Mouse (Mus musculus): Measurements from ENCODE around the gene Dnajc11. TPM values are rescaled to one million over a fixed set of nuclear protein-coding genes. Genes with fewer than 3 reads are reported as not detected.

Dnajc11 gene
- polyA plus RNA-seq, 1 experiment from 2014 or later = 81.6 TPM

DNA sequence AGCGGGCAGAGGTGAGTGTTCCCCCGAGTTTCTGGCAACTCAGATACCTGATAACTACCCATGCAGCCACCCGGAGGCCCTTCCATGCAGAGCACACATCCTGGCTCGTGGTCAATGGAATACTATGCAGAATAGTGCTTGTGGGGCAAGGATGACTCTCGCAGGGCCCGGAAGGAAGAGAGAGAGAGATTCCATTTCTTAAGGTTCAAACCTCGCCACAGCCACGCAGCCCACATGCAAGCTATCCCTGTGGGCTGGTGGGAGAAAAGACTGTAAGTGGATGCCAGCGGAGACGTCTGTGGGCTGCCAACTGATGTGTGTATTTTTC is 54.5 kb downstream of the Dnajc11 start:
- peak overlapping the region; percentile 87 for H3K27ac ChIP-seq (ENCODE audit: low read length)
- H3K4me1 ChIP-seq (ENCODE audit: control insufficient read depth, insufficient read depth, low read length) = peaks cover 15% of the 10 kb centered on the region
- WGBS = 27% methylated on average over 10 of the region's 10 CpGs
- H3K9ac ChIP-seq (ENCODE audit: low read depth, low read length) = peak overlapping the region; percentile 97
- no peak for ATAC-seq
- H3K36me3 ChIP-seq (ENCODE audit: control insufficient read depth, insufficient read depth, low read length) = peaks cover 17% of the 10 kb centered on the region
- peak overlapping the region; percentile 62 for H3K4me2 ChIP-seq (ENCODE audit: low read length)
- H3K9me3 ChIP-seq (replicated peaks; ENCODE audit: control insufficient read depth, low read length, poor library complexity, severe bottlenecking) = no peaks in the 10 kb centered on the region
- no peaks in the 10 kb centered on the region for H3K27me3 ChIP-seq (ENCODE audit: control insufficient read depth, insufficient read depth, low read depth, low read length)
- H3K4me3 ChIP-seq (ENCODE audit: low read depth, low read length) = peak overlapping the region; percentile 82

DNA sequence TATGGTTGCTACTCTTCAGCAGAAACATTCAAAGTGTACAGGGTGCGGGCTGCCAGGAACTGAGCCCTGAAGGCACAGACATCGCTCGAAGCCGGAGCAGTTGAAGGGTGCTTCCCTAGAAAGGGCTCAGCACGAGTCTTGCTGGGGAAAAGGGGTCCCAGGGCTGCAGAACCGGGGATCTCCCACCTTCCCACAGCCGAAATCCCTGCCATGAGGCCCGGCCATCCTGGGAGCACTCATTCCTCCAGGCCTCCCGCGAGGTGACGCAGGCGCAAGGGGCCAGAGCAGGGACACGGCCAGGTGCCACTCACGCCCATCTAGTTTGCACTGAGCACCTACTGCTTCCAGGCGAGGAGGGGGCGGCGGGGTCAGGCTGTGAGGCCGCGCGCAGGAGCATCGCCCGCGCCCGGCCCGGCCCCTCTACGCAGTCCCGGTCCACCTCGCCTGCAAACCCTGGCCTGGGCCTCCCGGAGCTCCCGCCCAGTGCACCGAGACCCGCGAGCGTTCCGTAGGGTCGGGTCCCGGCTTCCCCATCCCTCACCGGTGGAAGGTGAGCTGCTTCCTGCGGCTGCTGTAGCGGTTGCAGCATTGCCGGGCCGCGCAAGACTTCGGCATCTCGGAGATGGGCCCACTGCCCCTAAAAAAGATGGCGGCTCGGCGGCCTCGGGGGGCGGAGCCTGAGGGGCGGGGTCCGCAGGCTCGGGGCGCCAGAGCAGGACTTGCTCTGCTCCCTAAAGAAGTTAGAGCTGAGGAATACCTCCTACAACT is 55.0 kb downstream of the Dnajc11 start, which contains the start of gene Thap3:
Thap3 (minus strand) TSS at position 656 of the 768 bp plus-strand sequence.
- Histone ChIP-seq H3K36me3 (ENCODE audit: control insufficient read depth, insufficient read depth, low read length) (peaks cover 17% of the 10 kb centered on the region), H3K9me3 (replicated peaks; ENCODE audit: control insufficient read depth, low read length, poor library complexity, severe bottlenecking) (no peaks in the 10 kb centered on the region), H3K4me3 (ENCODE audit: low read depth, low read length) (peak within 1 kb of the TSS; percentile 82), H3K27ac (ENCODE audit: low read length) (peak within 1 kb of the TSS; percentile 87), H3K4me1 (ENCODE audit: control insufficient read depth, insufficient read depth, low read length) (peaks cover 15% of the 10 kb centered on the region), H3K4me2 (ENCODE audit: low read length) (peak within 1 kb of the TSS; percentile 62), H3K27me3 (ENCODE audit: control insufficient read depth, insufficient read depth, low read depth, low read length) (no peaks in the 10 kb centered on the region), H3K9ac (ENCODE audit: low read depth, low read length) (peak within 1 kb of the TSS; percentile 97)
- WGBS = 1% methylated on average over 54 of the region's 54 CpGs
- peak; percentile 72 for ATAC-seq

DNA sequence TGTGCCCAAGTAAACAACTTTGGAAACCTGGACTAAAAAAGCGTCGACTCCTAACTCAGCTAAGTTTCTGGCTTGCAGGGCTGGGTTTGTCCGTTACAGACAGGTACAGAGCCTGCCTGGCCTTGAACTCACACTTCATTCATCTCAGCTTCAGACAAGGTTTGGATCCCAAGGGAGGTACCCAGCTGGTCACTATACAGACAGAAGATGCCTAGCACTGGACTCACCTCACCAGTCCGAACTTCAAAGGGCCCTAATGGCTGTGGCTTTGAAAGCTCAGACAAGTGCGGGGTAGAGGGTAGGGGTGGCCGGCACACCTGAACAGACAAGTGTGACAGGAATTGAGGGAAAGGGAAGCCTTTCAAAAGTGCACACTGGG is 55.6 kb downstream of the Dnajc11 start:
- Histone ChIP-seq H3K4me2 (ENCODE audit: low read length) (peak overlapping the region; percentile 62), H3K27ac (ENCODE audit: low read length) (peak overlapping the region; percentile 87; the same call in 1 of the 2 replicates), H3K4me3 (ENCODE audit: low read depth, low read length) (peak overlapping the region; percentile 82), H3K36me3 (ENCODE audit: control insufficient read depth, insufficient read depth, low read length) (peaks cover 17% of the 10 kb centered on the region), H3K27me3 (ENCODE audit: control insufficient read depth, insufficient read depth, low read depth, low read length) (no peaks in the 10 kb centered on the region), H3K9me3 (replicated peaks; ENCODE audit: control insufficient read depth, low read length, poor library complexity, severe bottlenecking) (no peaks in the 10 kb centered on the region), H3K4me1 (ENCODE audit: control insufficient read depth, insufficient read depth, low read length) (peaks cover 21% of the 10 kb centered on the region), H3K9ac (ENCODE audit: low read depth, low read length) (peak overlapping the region; percentile 97)
- 31% methylated on average over 6 of the region's 6 CpGs for WGBS
- ATAC-seq = peak; percentile 26; the same call in 1 of the 2 replicates

DNA sequence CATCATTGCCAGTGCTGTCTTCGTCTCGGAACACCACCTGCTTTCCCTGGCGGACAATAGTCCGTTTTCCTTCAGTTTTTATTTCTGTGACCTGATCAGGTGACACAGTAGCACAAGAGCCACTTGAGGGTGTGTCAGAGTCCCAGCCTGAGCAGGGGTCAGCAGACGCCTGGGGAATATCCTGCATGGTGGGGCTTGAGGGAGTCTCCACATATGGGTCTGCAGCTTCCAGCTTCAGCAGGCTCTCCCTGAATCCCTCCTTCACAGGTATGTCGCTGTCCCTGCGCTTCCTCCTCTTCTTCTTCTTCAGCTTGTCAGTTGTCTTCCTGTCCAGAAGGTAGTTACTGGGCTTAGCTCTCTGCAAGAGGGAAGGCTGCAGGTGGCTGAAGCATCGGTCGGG is 58.6 kb downstream of the Dnajc11 start:
- ATAC-seq = no peak
- no peak overlapping the region for H3K9ac ChIP-seq (ENCODE audit: low read depth, low read length)
- WGBS = 89% methylated on average over 9 of the region's 9 CpGs
- H3K36me3 ChIP-seq (ENCODE audit: control insufficient read depth, insufficient read depth, low read length) = peaks cover 17% of the 10 kb centered on the region
- H3K4me2 ChIP-seq (ENCODE audit: low read length) = no peak overlapping the region
- H3K27me3 ChIP-seq (ENCODE audit: control insufficient read depth, insufficient read depth, low read depth, low read length) = no peaks in the 10 kb centered on the region
- no peak overlapping the region for H3K27ac ChIP-seq (ENCODE audit: low read length)
- peaks cover 19% of the 10 kb centered on the region for H3K4me1 ChIP-seq (ENCODE audit: control insufficient read depth, insufficient read depth, low read length)
- H3K9me3 ChIP-seq (replicated peaks; ENCODE audit: control insufficient read depth, low read length, poor library complexity, severe bottlenecking) = no peaks in the 10 kb centered on the region
- no peak overlapping the region for H3K4me3 ChIP-seq (ENCODE audit: low read depth, low read length)

DNA sequence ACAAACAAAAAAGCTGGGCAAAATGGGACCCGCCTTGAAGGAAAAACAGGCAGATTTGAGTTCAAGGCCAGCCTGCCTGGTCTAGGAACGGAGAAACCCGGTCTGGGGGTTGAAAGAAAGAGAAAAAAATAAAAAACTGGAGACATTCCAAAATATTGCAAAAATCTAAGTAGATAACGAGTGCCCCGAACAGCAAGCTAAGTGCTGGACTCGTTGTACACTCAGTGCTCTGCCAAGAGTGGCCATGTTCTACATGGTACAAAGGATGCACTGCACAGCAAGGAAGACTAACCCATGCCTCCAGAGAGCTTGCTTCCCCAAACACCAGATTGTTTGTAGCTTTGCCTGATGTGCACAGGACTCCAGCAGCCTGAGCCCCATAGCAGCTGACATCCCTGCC is 59.5 kb downstream of the Dnajc11 start:
- Histone ChIP-seq H3K4me3 (ENCODE audit: low read depth, low read length) (no peak overlapping the region), H3K4me2 (ENCODE audit: low read length) (no peak overlapping the region), H3K27me3 (ENCODE audit: control insufficient read depth, insufficient read depth, low read depth, low read length) (no peaks in the 10 kb centered on the region), H3K36me3 (ENCODE audit: control insufficient read depth, insufficient read depth, low read length) (peaks cover 17% of the 10 kb centered on the region), H3K4me1 (ENCODE audit: control insufficient read depth, insufficient read depth, low read length) (peaks cover 18% of the 10 kb centered on the region), H3K9me3 (replicated peaks; ENCODE audit: control insufficient read depth, low read length, poor library complexity, severe bottlenecking) (no peaks in the 10 kb centered on the region), H3K27ac (ENCODE audit: low read length) (no peak overlapping the region), H3K9ac (ENCODE audit: low read depth, low read length) (no peak overlapping the region)
- ATAC-seq = no peak
- WGBS = 88% methylated on average over 6 of the region's 6 CpGs

DNA sequence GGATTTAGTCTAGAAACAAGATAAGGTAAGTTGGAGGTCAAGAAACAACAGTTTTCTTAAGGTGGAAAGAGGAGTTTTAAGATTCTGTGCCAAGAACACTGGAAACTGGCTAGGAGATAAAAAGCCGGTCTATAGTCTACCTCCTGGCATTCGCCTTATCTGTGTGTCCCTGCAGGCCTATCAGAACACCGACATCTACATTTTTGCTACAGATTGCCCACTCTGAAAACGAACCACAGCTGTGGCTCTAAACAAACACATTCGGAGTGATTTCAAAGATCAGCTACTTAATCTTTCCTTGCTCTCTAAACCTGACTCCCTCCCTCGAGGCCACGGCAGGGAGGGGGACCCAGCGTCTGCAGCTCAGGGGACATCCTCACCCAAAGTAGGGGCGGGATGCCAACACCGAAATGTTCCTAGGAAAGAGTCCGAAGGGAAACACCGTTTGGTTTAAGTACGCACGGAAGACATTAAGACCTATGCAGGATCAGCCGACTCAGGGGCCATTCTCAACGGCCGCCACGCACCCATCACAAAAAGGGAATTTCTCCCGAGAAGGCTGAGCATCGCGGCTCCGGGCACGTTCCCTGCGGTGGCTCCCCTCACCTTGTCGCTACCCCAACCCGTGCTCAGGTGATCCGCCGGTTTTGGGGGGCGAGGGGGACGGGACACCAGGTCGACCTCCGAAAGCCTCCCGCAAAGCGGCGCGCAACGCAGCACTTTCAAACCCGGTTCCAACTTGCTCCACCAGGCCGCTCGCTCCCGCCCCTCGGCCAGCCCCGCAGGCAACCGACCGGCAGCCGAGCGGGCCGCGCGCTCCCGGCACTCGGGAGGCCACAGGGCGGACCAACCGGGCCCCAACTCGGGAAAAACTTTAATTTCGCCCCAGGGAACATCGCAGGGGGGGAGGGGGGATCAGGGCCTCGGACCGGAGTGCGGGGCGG is 61.0 kb downstream of the Dnajc11 start:
- Histone ChIP-seq H3K4me3 (ENCODE audit: low read depth, low read length) (peak overlapping the region; percentile 99), H3K36me3 (ENCODE audit: control insufficient read depth, insufficient read depth, low read length) (peaks cover 17% of the 10 kb centered on the region), H3K9ac (ENCODE audit: low read depth, low read length) (peak overlapping the region; percentile 92), H3K4me1 (ENCODE audit: control insufficient read depth, insufficient read depth, low read length) (peaks cover 17% of the 10 kb centered on the region), H3K4me2 (ENCODE audit: low read length) (peak overlapping the region; percentile 92), H3K27ac (ENCODE audit: low read length) (no peak overlapping the region), H3K27me3 (ENCODE audit: control insufficient read depth, insufficient read depth, low read depth, low read length) (no peaks in the 10 kb centered on the region), H3K9me3 (replicated peaks; ENCODE audit: control insufficient read depth, low read length, poor library complexity, severe bottlenecking) (no peaks in the 10 kb centered on the region)
- under 1% methylated on average over 52 of the region's 61 CpGs for WGBS
- no peak for ATAC-seq

DNA sequence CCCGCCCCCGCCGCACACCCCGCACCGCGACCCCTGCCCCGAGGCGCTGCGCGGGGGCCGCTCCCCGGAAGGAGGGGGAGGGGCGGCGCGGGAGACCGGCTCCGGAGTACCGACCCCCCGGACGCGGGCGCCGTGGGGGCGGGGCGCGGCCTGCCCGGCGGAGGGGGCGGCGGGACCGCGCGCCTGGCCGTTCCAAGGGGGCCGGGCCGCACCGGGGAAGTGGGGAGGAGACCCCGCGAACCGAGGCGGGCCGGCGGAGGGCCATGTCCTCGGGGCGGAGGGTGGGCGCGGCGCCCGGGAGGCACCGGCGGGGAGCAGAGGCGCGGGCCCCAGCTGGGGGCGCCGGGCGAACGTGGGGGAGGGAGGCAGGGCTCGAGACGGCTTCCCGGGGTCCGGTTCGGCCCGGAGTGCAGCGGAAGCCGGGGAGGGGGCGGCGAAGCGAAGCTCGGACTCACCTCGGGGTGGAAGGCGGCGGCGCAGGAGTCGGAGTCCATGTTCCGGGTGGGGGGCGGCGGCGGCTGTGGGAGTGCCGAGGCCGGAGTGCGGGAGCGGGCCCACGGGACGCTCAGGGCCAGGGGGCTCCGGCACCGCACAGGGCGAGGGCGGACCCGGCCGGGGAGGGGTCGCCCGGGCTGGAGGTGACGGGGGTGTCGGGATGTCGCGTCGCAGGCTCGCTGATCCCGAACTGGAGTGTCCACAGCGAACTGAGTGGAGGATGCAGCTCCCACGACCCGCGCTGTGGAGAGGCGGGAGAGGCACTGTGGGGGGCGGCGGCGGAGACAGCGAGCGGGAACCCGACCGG is 62.1 kb downstream of the Dnajc11 start:
- H3K9me3 ChIP-seq (replicated peaks; ENCODE audit: control insufficient read depth, low read length, poor library complexity, severe bottlenecking) = no peaks in the 10 kb centered on the region
- no peaks in the 10 kb centered on the region for H3K27me3 ChIP-seq (ENCODE audit: control insufficient read depth, insufficient read depth, low read depth, low read length)
- H3K4me2 ChIP-seq (ENCODE audit: low read length) = peak overlapping the region; percentile 92
- peaks cover 15% of the 10 kb centered on the region for H3K36me3 ChIP-seq (ENCODE audit: control insufficient read depth, insufficient read depth, low read length)
- peak overlapping the region; percentile 92 for H3K9ac ChIP-seq (ENCODE audit: low read depth, low read length)
- peak overlapping the region; percentile 99 for H3K4me3 ChIP-seq (ENCODE audit: low read depth, low read length)
- peaks cover 17% of the 10 kb centered on the region for H3K4me1 ChIP-seq (ENCODE audit: control insufficient read depth, insufficient read depth, low read length)
- H3K27ac ChIP-seq (ENCODE audit: low read length) = peak overlapping the region; percentile 55
- 0% methylated on average over 25 of the region's 111 CpGs for WGBS
- peak; percentile 70; the same call in 1 of the 2 replicates for ATAC-seq

DNA sequence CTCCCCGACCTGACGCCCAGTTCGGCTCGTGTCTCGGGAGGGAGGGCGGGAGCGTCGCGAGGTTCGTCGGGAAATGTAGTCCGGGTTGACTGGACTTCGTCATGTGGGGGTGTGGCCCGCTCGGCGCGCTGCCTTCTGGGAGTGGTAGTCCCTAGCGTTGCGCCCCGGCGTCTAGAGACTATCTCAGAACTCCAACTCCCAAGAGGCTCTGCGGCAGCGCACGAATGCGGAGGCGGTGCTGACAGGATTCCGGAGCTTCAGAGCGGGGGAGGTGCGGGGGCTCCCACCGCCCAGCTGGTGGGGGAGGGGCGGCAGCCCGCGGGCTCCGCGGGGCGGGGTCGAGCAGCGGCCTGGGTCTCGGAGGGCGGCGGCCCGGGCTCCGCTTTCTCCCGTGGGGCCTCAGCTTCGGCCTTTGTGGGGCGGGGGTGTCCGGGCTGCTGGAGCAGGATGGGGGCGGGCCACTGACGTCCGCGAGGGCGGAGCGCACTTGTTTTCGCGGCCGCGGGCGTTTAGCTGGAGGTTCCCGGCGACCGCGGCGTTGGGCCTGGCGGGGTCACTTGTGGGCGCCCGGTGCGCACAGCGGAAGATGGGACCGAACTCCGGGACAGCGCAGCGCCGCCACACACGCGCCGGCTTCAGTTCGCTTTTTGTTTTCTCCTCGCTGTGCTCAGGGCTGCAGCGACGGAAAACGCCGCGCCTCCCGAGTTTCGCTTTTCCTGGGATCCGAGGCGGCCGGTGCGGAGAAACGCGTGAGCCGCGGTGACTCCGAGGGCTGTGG is 62.9 kb downstream of the Dnajc11 start, which contains the start of gene Phf13:
Phf13 (minus strand) TSS at position 86 of the 778 bp plus-strand sequence.
- Histone ChIP-seq H3K4me3 (ENCODE audit: low read depth, low read length) (peak within 1 kb of the TSS; percentile 99), H3K27me3 (ENCODE audit: control insufficient read depth, insufficient read depth, low read depth, low read length) (no peaks in the 10 kb centered on the region), H3K9me3 (replicated peaks; ENCODE audit: control insufficient read depth, low read length, poor library complexity, severe bottlenecking) (no peaks in the 10 kb centered on the region), H3K4me1 (ENCODE audit: control insufficient read depth, insufficient read depth, low read length) (peaks cover 17% of the 10 kb centered on the region), H3K27ac (ENCODE audit: low read length) (peak within 1 kb of the TSS; percentile 87), H3K9ac (ENCODE audit: low read depth, low read length) (peak within 1 kb of the TSS; percentile 92), H3K36me3 (ENCODE audit: control insufficient read depth, insufficient read depth, low read length) (peaks cover 10% of the 10 kb centered on the region), H3K4me2 (ENCODE audit: low read length) (peak within 1 kb of the TSS; percentile 92)
- peak; percentile 97 for ATAC-seq
- WGBS = under 1% methylated on average over 80 of the region's 94 CpGs
